Mouse (Mus musculus): ENCODE data around the gene Smtnl2.

GRCm38 (mm10) chr11:72407574-72407973 lies 3.9 kb downstream of the Smtnl2 start:
- TF ChIP-seq POLR2A (IDR thresholded peaks at IDR 0.05; ENCODE audit: extremely low read depth, insufficient read depth, low read length) (no peak), CTCF (IDR thresholded peaks at IDR 0.05; ENCODE audit: low read depth, low read length) (no peak)
